Mouse (Mus musculus): ENCODE data around the gene Shank2.

GRCm38 (mm10) chr7:144153682-144154081, 152.0 kb downstream of the Shank2 start:
- TF ChIP-seq CTCF (IDR thresholded peaks at IDR 0.05; ENCODE audit: low read depth) = no peak
- no peak for TF ChIP-seq EP300 (IDR thresholded peaks at IDR 0.05; ENCODE audit: low read depth)
